10 mouse cellular contexts compared by ENCODE assay signal in genomic region chr14:118051975-118052630, GRCm38 (mm10). TPM values are rescaled to one million over a fixed set of nuclear protein-coding genes. Genes with fewer than 3 reads are reported as not detected.
A peak's percentile ranks its signal among the peaks of the same experiment; 100 is the strongest.
DNase-seq lines count a peak whose midpoint lies in the region; ATAC-seq lines count a peak whose summit lies in the region.
"Had no signal": no experiment of that assay in that cellular context is flagged by ENCODE, and none has a peak within 500 bp of the region (broad histone marks: within the 10 kb centered on the region; RNA-seq: fewer than 3 reads in every experiment).

Dct (minus strand) TSS chr14:118052244.

- no peak within 1 kb of the TSS for H3K4me2 ChIP-seq in heart, embryonic 12.5 days
- peak within 1 kb of the TSS; percentile 29 for H3K4me2 ChIP-seq in forebrain, embryonic 12.5 days
- peak within 1 kb of the TSS; percentile 22; the same call in 1 of the 2 replicates for H3K4me2 ChIP-seq in intestine, embryonic 15.5 days (replicated peaks)
- H3K4me2 ChIP-seq in neural tube, embryonic 15.5 days = peak within 1 kb of the TSS; percentile 23

- no peak within 1 kb of the TSS for H3K27ac ChIP-seq in heart, embryonic 12.5 days (ENCODE audit: poor library complexity, severe bottlenecking)
- H3K27ac ChIP-seq in forebrain, embryonic 12.5 days = peak within 1 kb of the TSS; percentile 82
- 0 out of 2 replicates have a peak within 1 kb of the TSS, but pooled peaks have one; percentile 25 for H3K27ac ChIP-seq in intestine, embryonic 15.5 days
- H3K27ac ChIP-seq in neural tube, embryonic 15.5 days (replicated peaks) = no peak within 1 kb of the TSS

- no peaks in the 10 kb centered on the region for H3K4me1 ChIP-seq in heart, embryonic 12.5 days (replicated peaks)
- H3K4me1 ChIP-seq in forebrain, embryonic 12.5 days = peaks cover 26% of the 10 kb centered on the region
- H3K4me1 ChIP-seq in intestine, embryonic 15.5 days (replicated peaks) = no peaks in the 10 kb centered on the region; the same call in 1 of the 2 replicates
- H3K4me1 ChIP-seq in neural tube, embryonic 15.5 days = peaks cover 28% of the 10 kb centered on the region

- H3K4me3 ChIP-seq in heart, embryonic 12.5 days = no peak within 1 kb of the TSS
- no peak within 1 kb of the TSS for H3K4me3 ChIP-seq in forebrain, embryonic 12.5 days (replicated peaks)
- H3K4me3 ChIP-seq in intestine, embryonic 15.5 days (replicated peaks) = no peak within 1 kb of the TSS
- no peak within 1 kb of the TSS for H3K4me3 ChIP-seq in neural tube, embryonic 15.5 days (replicated peaks)

- peak; percentile 40 to 53 for DNase-seq in heart, adult 18-20 months
- DNase-seq in testis, postnatal 14 days (ENCODE audit: low spot score) = no peak
- no peak for DNase-seq in kidney, postnatal 14 days
- DNase-seq: cerebellum, postnatal 14 days; thymus, adult 18-20 months had no signal

- H3K27me3 ChIP-seq in heart, embryonic 12.5 days (replicated peaks) = peaks cover 19% of the 10 kb centered on the region
- peaks cover 62% of the 10 kb centered on the region for H3K27me3 ChIP-seq in forebrain, embryonic 12.5 days
- H3K27me3 ChIP-seq in intestine, embryonic 15.5 days (replicated peaks) = no peaks in the 10 kb centered on the region
- peaks cover 24% of the 10 kb centered on the region for H3K27me3 ChIP-seq in neural tube, embryonic 15.5 days (replicated peaks)

- no peak for ATAC-seq in heart, embryonic 12.5 days (ENCODE audit: insufficient number of reproducible peaks, low FRiP score)
- peak; percentile 79 for ATAC-seq in forebrain, embryonic 12.5 days (ENCODE audit: low FRiP score)
- ATAC-seq in intestine, embryonic 15.5 days = peak; percentile 84
- peak; percentile 61 for ATAC-seq in neural tube, embryonic 15.5 days (ENCODE audit: low FRiP score)
- no peak for ATAC-seq in erythroid progenitor cell, adult 5-6 weeks (replicated peaks; ENCODE audit: low FRiP score, poor library complexity, severe bottlenecking)

- no peaks in the 10 kb centered on the region for H3K9me3 ChIP-seq in heart, embryonic 12.5 days (replicated peaks)
- H3K9me3 ChIP-seq in forebrain, embryonic 12.5 days = no peaks in the 10 kb centered on the region
- no peaks in the 10 kb centered on the region for H3K9me3 ChIP-seq in intestine, embryonic 15.5 days
- no peaks in the 10 kb centered on the region for H3K9me3 ChIP-seq in neural tube, embryonic 15.5 days (replicated peaks)

- H3K9ac ChIP-seq in heart, embryonic 12.5 days = no peak within 1 kb of the TSS
- H3K9ac ChIP-seq in forebrain, embryonic 12.5 days = no peak within 1 kb of the TSS
- no peak within 1 kb of the TSS for H3K9ac ChIP-seq in intestine, embryonic 15.5 days
- H3K9ac ChIP-seq in neural tube, embryonic 15.5 days (replicated peaks) = no peak within 1 kb of the TSS

- H3K36me3 ChIP-seq in heart, embryonic 12.5 days = no peaks in the 10 kb centered on the region
- H3K36me3 ChIP-seq in forebrain, embryonic 12.5 days (replicated peaks) = no peaks in the 10 kb centered on the region
- H3K36me3 ChIP-seq in intestine, embryonic 15.5 days = no peaks in the 10 kb centered on the region
- H3K36me3 ChIP-seq in neural tube, embryonic 15.5 days = no peaks in the 10 kb centered on the region

- 57% methylated on average over 13 of the region's 13 CpGs for WGBS in heart, embryonic 12.5 days
- 9% methylated on average over 13 of the region's 13 CpGs for WGBS in forebrain, embryonic 12.5 days
- WGBS in intestine, embryonic 15.5 days = 47% methylated on average over 13 of the region's 13 CpGs
- whole genome bisulfite sequencing in neural tube, embryonic 15.5 days = 12% methylated on average over 13 of the region's 13 CpGs

RNA-seq across cellular contexts. Expression of gene Dct, which starts in this region (rescaled TPM):
- 1 to 10 TPM; 3.2 to 6.0 TPM for total RNA-seq in heart, adult 18-20 months (2021)
- polyA plus RNA-seq in heart, embryonic 12.5 days (2016; fragmentation: Nextera tagmentation; extraction: Ambion mirVana) = 0.79 and 0.82 TPM in 2 replicates
- polyA plus RNA-seq in forebrain, embryonic 12.5 days (2016; fragmentation: Nextera tagmentation; extraction: Ambion mirVana) = 12.1 and 13.1 TPM in 2 replicates
- 1.4 and 1.5 TPM in 2 replicates for polyA plus RNA-seq in intestine, embryonic 15.5 days (2015; fragmentation: Nextera tagmentation; extraction: Ambion mirVana)
- polyA plus RNA-seq in neural tube, embryonic 15.5 days (2015; fragmentation: Nextera tagmentation; extraction: Ambion mirVana) = 0.84 and 0.86 TPM in 2 replicates
- total RNA-seq in erythroid progenitor cell, adult 5-6 weeks (2015; ENCODE audit: low replicate concordance) = not detected in 2 replicates
- total RNA-seq in erythroid progenitor cell, adult 5-6 weeks (2017; ENCODE audit: low replicate concordance) = 0.26 TPM in 1 of 2 replicates, not detected in the other

Comparison
In these comparisons a context has a peak if more than half of its experiments do, and no peak if none do; other contexts are left out.
1. Peak in ATAC-seq and H3K4me2 ChIP-seq in neural tube, embryonic 15.5 days; RNA of the gene not detected or under 1 TPM.
2. DNase-seq: peak in heart, adult 18-20 months (2 of 2); none in testis, postnatal 14 days (single experiment) and kidney, postnatal 14 days (single experiment).
3. ATAC-seq: peak in forebrain, embryonic 12.5 days (single experiment) and intestine, embryonic 15.5 days (single experiment); none in heart, embryonic 12.5 days (single experiment) and erythroid progenitor cell, adult 5-6 weeks (single experiment).
4. H3K27ac ChIP-seq: peak in forebrain, embryonic 12.5 days (single experiment) and intestine, embryonic 15.5 days (single experiment); none in heart, embryonic 12.5 days (single experiment) and neural tube, embryonic 15.5 days (single experiment).